Mouse (Mus musculus): Measurements from ENCODE around the gene Man1c1. TPM values are rescaled to one million over a fixed set of nuclear protein-coding genes. Genes with fewer than 3 reads are reported as not detected.

Gene Man1c1
- polyA plus RNA-seq, 1 experiment from 2014 or later: 5.2 TPM

DNA sequence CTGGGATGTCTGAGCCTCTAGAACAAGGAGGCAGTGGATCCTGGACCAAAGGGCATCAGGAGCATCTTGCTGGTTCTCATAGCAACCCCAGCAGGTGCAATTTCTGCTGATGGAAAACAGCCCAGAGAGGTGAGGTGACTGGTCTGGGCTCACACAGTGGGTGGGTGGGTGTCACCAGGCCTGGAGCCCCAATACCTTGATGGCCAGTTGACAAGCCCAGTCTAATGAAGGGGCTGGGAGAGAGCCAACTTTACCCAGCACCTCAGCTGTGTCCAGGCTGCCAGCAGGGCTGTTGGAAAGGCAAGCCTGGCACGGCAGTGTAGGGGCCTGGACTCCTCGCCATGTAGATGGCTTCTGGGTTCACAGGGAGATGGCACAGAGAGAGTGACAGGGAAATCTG lies 142.1 kb downstream of the Man1c1 start:
- Histone ChIP-seq H3K9me3 (ENCODE audit: control insufficient read depth, low read length) (no peaks in the 10 kb centered on the region), H3K4me3 (ENCODE audit: low read depth, low read length) (no peak overlapping the region), H3K4me2 (ENCODE audit: low read depth, low read length, severe bottlenecking) (no peak overlapping the region), H3K4me1 (replicated peaks; ENCODE audit: control insufficient read depth, insufficient read depth, low read length) (peaks cover 4% of the 10 kb centered on the region; the same call in 1 of the 2 replicates), H3K27ac (ENCODE audit: low read depth, low read length) (no peak overlapping the region), H3K27me3 (ENCODE audit: control insufficient read depth, insufficient read depth, low read length) (no peaks in the 10 kb centered on the region), H3K36me3 (ENCODE audit: control insufficient read depth, insufficient read depth, low read length) (no peaks in the 10 kb centered on the region), H3K9ac (ENCODE audit: low read length) (no peak overlapping the region)
- 86% methylated on average over 2 of the region's 2 CpGs for WGBS
- ATAC-seq (replicated peaks; ENCODE audit: low FRiP score) (no peak), DNase-seq (ENCODE audit: low spot score) (no peak)

DNA sequence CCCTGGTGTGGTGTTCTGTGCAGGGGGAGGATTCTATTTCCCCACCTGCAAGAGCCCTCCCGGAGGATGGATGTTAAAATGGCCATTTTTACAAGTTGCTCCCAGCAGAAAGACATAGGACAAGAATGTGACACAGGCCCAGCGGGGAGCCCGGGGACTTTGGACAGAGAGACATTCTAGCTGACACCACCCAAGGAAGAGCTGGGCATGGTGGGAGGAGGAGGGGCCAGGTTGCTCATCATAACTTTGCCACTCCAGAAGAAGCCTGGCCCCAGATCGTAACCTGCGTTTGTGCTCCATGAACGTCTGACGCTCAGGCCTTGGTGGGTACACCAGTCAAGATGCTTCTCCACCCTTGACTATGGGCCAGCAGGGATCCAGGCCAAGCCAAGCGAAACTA lies 143.4 kb downstream of the Man1c1 start:
- ATAC-seq (replicated peaks; ENCODE audit: low FRiP score) (no peak), DNase-seq (ENCODE audit: low spot score) (no peak)
- Histone ChIP-seq H3K27me3 (ENCODE audit: control insufficient read depth, insufficient read depth, low read length) (no peaks in the 10 kb centered on the region), H3K9ac (ENCODE audit: low read length) (no peak overlapping the region), H3K36me3 (ENCODE audit: control insufficient read depth, insufficient read depth, low read length) (no peaks in the 10 kb centered on the region), H3K4me1 (replicated peaks; ENCODE audit: control insufficient read depth, insufficient read depth, low read length) (peaks cover 4% of the 10 kb centered on the region; the same call in 1 of the 2 replicates), H3K27ac (ENCODE audit: low read depth, low read length) (no peak overlapping the region), H3K4me2 (ENCODE audit: low read depth, low read length, severe bottlenecking) (no peak overlapping the region), H3K9me3 (ENCODE audit: control insufficient read depth, low read length) (no peaks in the 10 kb centered on the region), H3K4me3 (ENCODE audit: low read depth, low read length) (no peak overlapping the region)
- 96% methylated on average over 8 of the region's 8 CpGs for WGBS

DNA sequence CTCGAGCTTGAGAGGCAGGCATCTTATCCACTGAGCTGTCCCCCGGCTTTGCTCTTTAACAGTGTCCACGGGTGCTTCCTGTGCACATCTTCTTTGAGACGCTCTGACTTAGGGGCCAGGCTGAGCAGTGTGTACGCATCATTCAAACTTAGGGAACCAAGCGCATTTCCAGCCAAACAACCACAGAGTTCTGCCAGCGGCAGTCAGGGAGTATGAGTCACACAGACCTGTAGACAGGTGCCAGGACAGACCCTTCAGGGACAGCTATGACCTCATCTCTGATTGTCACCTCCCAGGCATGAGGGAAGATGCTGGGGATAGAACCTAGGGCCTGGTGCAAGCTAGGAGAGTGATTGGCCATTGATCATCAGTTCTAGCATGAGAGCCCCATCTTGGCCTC lies 144.9 kb downstream of the Man1c1 start:
- ATAC-seq (replicated peaks; ENCODE audit: low FRiP score) (no peak), DNase-seq (ENCODE audit: low spot score) (no peak)
- no peak overlapping the region for H3K27ac ChIP-seq (ENCODE audit: low read depth, low read length)
- no peak overlapping the region for H3K4me3 ChIP-seq (ENCODE audit: low read depth, low read length)
- no peak overlapping the region for H3K9ac ChIP-seq (ENCODE audit: low read length)
- H3K4me2 ChIP-seq (ENCODE audit: low read depth, low read length, severe bottlenecking): no peak overlapping the region
- H3K36me3 ChIP-seq (ENCODE audit: control insufficient read depth, insufficient read depth, low read length): no peaks in the 10 kb centered on the region
- 90% methylated on average over 7 of the region's 7 CpGs for WGBS
- no peaks in the 10 kb centered on the region for H3K9me3 ChIP-seq (ENCODE audit: control insufficient read depth, low read length)
- peaks cover 4% of the 10 kb centered on the region; the same call in 1 of the 2 replicates for H3K4me1 ChIP-seq (replicated peaks; ENCODE audit: control insufficient read depth, insufficient read depth, low read length)
- H3K27me3 ChIP-seq (ENCODE audit: control insufficient read depth, insufficient read depth, low read length): no peaks in the 10 kb centered on the region

DNA sequence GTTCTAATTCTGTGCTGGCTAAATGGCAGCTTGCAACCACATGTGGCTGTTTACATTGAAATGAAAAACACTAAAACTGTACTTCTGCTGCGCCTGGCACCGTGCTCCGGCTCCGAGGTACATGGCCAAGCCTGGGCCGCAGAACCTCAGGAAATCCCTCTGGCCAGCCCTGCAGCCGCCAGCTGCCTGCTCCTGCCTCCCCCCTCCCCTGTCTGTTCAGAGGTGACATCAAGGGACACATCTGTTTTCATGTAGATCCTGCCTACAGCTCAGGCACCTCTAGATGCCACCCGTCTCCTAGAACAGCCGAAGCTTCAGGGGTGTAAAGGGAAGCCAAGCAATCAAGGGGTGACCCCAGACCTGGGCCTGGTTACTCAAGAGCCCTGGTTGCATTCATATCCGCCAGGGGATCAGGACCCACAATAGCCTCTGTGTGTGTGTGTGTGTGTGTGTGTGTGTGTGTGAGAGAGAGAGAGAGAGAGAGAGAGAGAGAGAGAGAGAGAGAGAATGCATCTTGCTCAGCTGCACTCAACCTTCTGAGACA lies 145.4 kb downstream of the Man1c1 start:
- DNase-seq (ENCODE audit: low spot score): no peak
- H3K27ac ChIP-seq (ENCODE audit: low read depth, low read length): no peak overlapping the region

DNA sequence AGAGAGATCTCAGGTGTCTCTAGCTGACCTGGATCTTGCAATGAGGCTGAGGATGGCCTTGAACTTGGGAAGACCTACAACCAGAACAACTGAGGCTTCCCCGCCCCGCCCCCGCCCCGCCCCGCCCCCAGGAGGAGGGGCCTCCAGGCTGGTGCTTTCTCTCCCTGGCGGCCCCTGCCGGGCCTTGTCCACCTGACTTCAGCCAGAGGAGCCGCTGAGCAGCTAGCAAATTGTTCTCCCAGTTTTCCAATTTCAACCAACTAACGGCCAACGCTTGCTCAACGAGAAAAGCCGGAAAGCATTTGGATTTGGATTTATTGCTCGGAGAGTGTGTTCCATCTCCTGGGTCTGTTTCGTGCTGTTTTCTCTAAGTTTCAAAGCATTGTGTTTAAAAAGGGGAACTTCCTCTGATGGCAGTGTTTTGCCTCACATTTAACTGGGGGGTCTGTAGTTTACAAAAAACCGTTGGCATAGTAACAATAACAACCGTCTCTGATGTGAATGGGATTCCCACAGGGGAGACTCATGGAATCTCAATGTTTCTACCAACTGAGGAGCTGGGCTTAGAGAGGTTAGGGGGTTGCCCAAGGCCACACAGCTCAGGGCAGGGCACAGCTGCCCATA lies 146.4 kb downstream of the Man1c1 start:
- H3K4me1 ChIP-seq (replicated peaks; ENCODE audit: control insufficient read depth, insufficient read depth, low read length): peaks cover 4% of the 10 kb centered on the region; the same call in 1 of the 2 replicates
- WGBS: 15% methylated on average over 16 of the region's 16 CpGs
- H3K27ac ChIP-seq (ENCODE audit: low read depth, low read length): no peak overlapping the region
- no peak overlapping the region for H3K4me2 ChIP-seq (ENCODE audit: low read depth, low read length, severe bottlenecking)
- H3K4me3 ChIP-seq (ENCODE audit: low read depth, low read length): no peak overlapping the region
- no peak for ATAC-seq (replicated peaks; ENCODE audit: low FRiP score)
- H3K9ac ChIP-seq (ENCODE audit: low read length): no peak overlapping the region; the same call in 1 of the 2 replicates
- no peaks in the 10 kb centered on the region for H3K27me3 ChIP-seq (ENCODE audit: control insufficient read depth, insufficient read depth, low read length)
- H3K9me3 ChIP-seq (ENCODE audit: control insufficient read depth, low read length): no peaks in the 10 kb centered on the region
- no peaks in the 10 kb centered on the region for H3K36me3 ChIP-seq (ENCODE audit: control insufficient read depth, insufficient read depth, low read length)
- DNase-seq (ENCODE audit: low spot score): peak; percentile 68

More for the DNA sequence above, 145.4 kb downstream of the Man1c1 start:
- H3K9me3 ChIP-seq (ENCODE audit: control insufficient read depth, low read length): no peaks in the 10 kb centered on the region
- H3K4me3 ChIP-seq (ENCODE audit: low read depth, low read length): no peak overlapping the region
- 64% methylated on average over 9 of the region's 9 CpGs for WGBS
- no peaks in the 10 kb centered on the region for H3K36me3 ChIP-seq (ENCODE audit: control insufficient read depth, insufficient read depth, low read length)
- peaks cover 4% of the 10 kb centered on the region; the same call in 1 of the 2 replicates for H3K4me1 ChIP-seq (replicated peaks; ENCODE audit: control insufficient read depth, insufficient read depth, low read length)
- H3K27me3 ChIP-seq (ENCODE audit: control insufficient read depth, insufficient read depth, low read length): no peaks in the 10 kb centered on the region
- no peak for ATAC-seq (replicated peaks; ENCODE audit: low FRiP score)
- no peak overlapping the region for H3K9ac ChIP-seq (ENCODE audit: low read length)
- no peak overlapping the region for H3K4me2 ChIP-seq (ENCODE audit: low read depth, low read length, severe bottlenecking)

DNA sequence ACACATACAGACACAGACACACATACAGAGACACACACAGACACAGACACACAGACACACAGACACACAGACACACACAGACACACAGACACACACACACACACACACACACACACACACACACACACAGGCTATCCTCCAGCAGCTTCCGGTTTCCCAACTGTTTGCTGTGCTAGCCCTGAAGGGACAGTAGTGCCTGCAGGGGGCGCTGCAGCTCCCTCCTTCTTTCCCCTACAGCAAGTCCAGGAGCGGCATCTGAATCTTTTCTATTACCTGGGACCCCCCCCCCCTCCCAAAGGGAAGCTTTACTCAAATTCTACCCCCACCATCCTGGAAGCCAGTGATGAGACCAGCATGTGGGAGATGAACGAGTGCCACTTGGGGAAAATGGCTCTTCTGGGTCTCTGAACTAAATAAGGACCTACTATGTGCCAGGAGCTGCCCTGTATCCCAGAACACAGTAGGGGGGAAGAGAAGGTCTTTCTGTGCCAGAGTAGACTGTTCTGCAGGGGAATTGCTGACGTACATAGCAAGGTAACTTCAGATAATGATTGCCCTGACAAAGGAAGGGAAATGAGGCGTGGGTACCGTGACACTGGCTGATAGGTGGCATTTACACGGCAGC lies 148.0 kb downstream of the Man1c1 start:
- no peak overlapping the region for H3K4me3 ChIP-seq (ENCODE audit: low read depth, low read length)
- no peaks in the 10 kb centered on the region for H3K36me3 ChIP-seq (ENCODE audit: control insufficient read depth, insufficient read depth, low read length)
- no peak overlapping the region for H3K9ac ChIP-seq (ENCODE audit: low read length)
- H3K27me3 ChIP-seq (ENCODE audit: control insufficient read depth, insufficient read depth, low read length): no peaks in the 10 kb centered on the region
- no peaks in the 10 kb centered on the region for H3K9me3 ChIP-seq (ENCODE audit: control insufficient read depth, low read length)
- WGBS: 69% methylated on average over 8 of the region's 8 CpGs
- no peak for ATAC-seq (replicated peaks; ENCODE audit: low FRiP score)
- H3K27ac ChIP-seq (ENCODE audit: low read depth, low read length): no peak overlapping the region
- H3K4me1 ChIP-seq (replicated peaks; ENCODE audit: control insufficient read depth, insufficient read depth, low read length): peaks cover 8% of the 10 kb centered on the region
- DNase-seq (ENCODE audit: low spot score): peak; percentile 74
- no peak overlapping the region for H3K4me2 ChIP-seq (ENCODE audit: low read depth, low read length, severe bottlenecking)

DNA sequence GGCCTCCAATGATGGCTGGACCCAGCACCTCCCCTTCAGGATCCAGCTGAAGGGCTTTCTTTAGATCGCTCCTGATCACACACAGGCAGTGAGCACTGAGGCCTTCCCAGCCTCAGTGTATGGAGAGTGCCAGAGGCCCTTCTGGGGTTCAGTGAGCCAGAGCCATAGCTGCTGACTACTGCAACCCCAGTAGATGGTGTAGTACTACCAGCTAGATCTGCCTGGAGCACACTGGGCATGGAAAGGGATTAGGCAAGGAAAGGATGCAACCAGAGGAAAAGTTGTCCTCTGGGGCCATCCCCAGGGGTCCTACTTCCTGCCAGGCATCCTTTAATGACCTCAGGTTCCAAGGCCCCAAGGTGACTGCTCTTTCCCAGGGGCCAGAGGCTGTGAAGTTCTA lies 150.5 kb downstream of the Man1c1 start:
- peaks cover 10% of the 10 kb centered on the region for H3K4me1 ChIP-seq (replicated peaks; ENCODE audit: control insufficient read depth, insufficient read depth, low read length)
- 80% methylated on average over 1 of the region's 1 CpGs for WGBS
- no peak overlapping the region for H3K4me2 ChIP-seq (ENCODE audit: low read depth, low read length, severe bottlenecking)
- H3K36me3 ChIP-seq (ENCODE audit: control insufficient read depth, insufficient read depth, low read length): peaks cover 9% of the 10 kb centered on the region
- DNase-seq (ENCODE audit: low spot score) (no peak), ATAC-seq (replicated peaks; ENCODE audit: low FRiP score) (no peak)
- H3K9me3 ChIP-seq (ENCODE audit: control insufficient read depth, low read length): peaks cover 6% of the 10 kb centered on the region; the same call in 1 of the 2 replicates
- H3K27me3 ChIP-seq (ENCODE audit: control insufficient read depth, insufficient read depth, low read length): no peaks in the 10 kb centered on the region
- no peak overlapping the region for H3K9ac ChIP-seq (ENCODE audit: low read length)
- H3K4me3 ChIP-seq (ENCODE audit: low read depth, low read length): no peak overlapping the region
- H3K27ac ChIP-seq (ENCODE audit: low read depth, low read length): no peak overlapping the region

DNA sequence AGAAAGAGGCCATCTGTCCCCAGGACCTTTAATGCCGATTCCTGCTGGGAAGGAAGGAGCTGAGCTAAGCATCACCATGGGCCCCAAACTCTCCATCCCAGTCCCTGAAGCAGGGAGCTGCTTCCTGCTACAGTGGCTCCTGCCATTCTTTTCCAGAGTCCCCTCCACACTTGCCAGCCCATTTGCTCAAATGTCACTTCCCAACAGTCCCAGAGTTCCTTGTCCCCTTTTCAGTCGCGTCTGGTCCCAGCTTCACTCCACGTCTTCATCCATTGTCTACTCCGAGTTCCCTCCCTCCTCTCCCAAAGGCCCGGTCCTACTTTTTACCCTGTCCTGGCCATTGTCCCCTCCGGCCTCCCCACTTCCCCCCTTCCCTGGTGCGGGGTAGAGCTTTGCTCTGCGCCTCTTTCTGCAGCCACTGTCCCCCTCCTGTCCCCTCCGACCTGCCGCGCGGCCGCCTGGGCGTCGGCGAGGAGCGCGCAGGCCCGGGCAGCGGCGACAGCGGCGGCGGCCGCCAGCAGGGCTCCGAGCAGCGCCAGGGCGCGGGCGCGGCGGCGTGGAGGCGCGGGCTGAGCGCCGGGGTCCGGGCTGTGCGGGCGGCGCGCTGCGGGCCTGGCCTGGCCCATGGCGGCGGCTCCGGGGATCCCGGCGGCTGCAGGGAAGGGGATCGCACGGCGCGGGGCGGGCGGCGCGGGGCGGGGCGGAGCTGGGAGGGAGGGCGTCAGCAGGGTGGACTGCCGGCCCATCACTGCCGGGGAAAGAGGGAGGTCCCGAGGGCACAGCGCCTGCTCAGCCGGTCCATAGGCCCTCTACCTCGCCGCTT lies 152.4 kb downstream of the Man1c1 start, which contains the start of gene Selenon:
Selenon (minus strand) TSS at position 673 of the 823 bp plus-strand sequence.
- Histone ChIP-seq H3K27me3 (ENCODE audit: control insufficient read depth, insufficient read depth, low read length) (no peaks in the 10 kb centered on the region), H3K9ac (ENCODE audit: low read length) (peak within 1 kb of the TSS; percentile 97), H3K4me2 (ENCODE audit: low read depth, low read length, severe bottlenecking) (peak within 1 kb of the TSS; percentile 63), H3K4me3 (ENCODE audit: low read depth, low read length) (peak within 1 kb of the TSS; percentile 80), H3K9me3 (ENCODE audit: control insufficient read depth, low read length) (peaks cover 6% of the 10 kb centered on the region; the same call in 1 of the 2 replicates), H3K36me3 (ENCODE audit: control insufficient read depth, insufficient read depth, low read length) (peaks cover 9% of the 10 kb centered on the region), H3K4me1 (replicated peaks; ENCODE audit: control insufficient read depth, insufficient read depth, low read length) (peaks cover 8% of the 10 kb centered on the region), H3K27ac (ENCODE audit: low read depth, low read length) (peak within 1 kb of the TSS; percentile 77)
- ATAC-seq (replicated peaks; ENCODE audit: low FRiP score): peak; percentile 89
- peak; percentile 89 for DNase-seq (ENCODE audit: low spot score)
- under 1% methylated on average over 56 of the region's 67 CpGs for WGBS
